Mouse (Mus musculus) intestine, postnatal 0 days (tissue): Measurements from ENCODE around the gene Cep131. TPM values are rescaled to one million over a fixed set of nuclear protein-coding genes. Genes with fewer than 3 reads are reported as not detected.

Experiments
- ATAC-seq: fragments of 200-750 bp; cut with Nextera tagmentation; 2 replicates; pipeline ENCODE4 v1.8.0; 2017; ENCODE audit warnings: mild to moderate bottlenecking, moderate TSS enrichment, moderate library complexity
- H3K27ac ChIP-seq: fragments of 300-500 bp; sonication (generic); 2 replicates; pipeline ENCODE4 v1.5.1; 2014; ENCODE audit warnings: mild to moderate bottlenecking, low read depth, low read length, moderate library complexity
- H3K27me3 ChIP-seq: fragments of 300-500 bp; sonication (generic); replicated peaks from 2 replicates; pipeline ENCODE4 v1.6.1; 2014; ENCODE audit warnings: low read length, mixed read lengths; ENCODE audit not compliant: control insufficient read depth, insufficient read depth
- H3K36me3 ChIP-seq: fragments of 300-500 bp; sonication (generic); 2 replicates; pipeline ENCODE4 v1.6.1; 2014; ENCODE audit warnings: mild to moderate bottlenecking, moderate library complexity; ENCODE audit not compliant: control insufficient read depth, insufficient read depth
- H3K4me1 ChIP-seq: fragments of 300-500 bp; sonication (generic); replicated peaks from 2 replicates; pipeline ENCODE4 v1.6.1; 2014; ENCODE audit warnings: antibody characterized with exemption, low read length, mixed read lengths; ENCODE audit not compliant: control insufficient read depth, insufficient read depth
- H3K4me2 ChIP-seq: fragments of 300-500 bp; sonication (generic); replicated peaks from 2 replicates; pipeline ENCODE4 v1.6.1; 2014; ENCODE audit warnings: low read depth, mild to moderate bottlenecking, moderate library complexity
- H3K4me3 ChIP-seq: fragments of 300-500 bp; sonication (generic); 2 replicates; pipeline ENCODE4 v1.5.1; 2014; ENCODE audit warnings: low read depth, low read length
- H3K9ac ChIP-seq: fragments of 300-500 bp; sonication (generic); 2 replicates; pipeline ENCODE4 v1.6.1; 2014; ENCODE audit warnings: mild to moderate bottlenecking, low read depth, low read length
- H3K9me3 ChIP-seq: fragments of 300-500 bp; sonication (generic); 2 replicates; pipeline ENCODE4 v1.6.1; 2016; ENCODE audit warnings: mixed run types; ENCODE audit not compliant: control insufficient read depth
- CTCF ChIP-seq: sonication (generic); IDR thresholded peaks from 2 replicates; pipeline ENCODE4 v1.5.1; 2016; ENCODE audit warnings: low read depth, mild to moderate bottlenecking, control low read depth, antibody characterized with exemption, moderate library complexity
- WGBS: fragments of 180-500 bp; shearing (Covaris S2); extraction: QIAGEN DNeasy Blood & Tissue Kit; methylation state at CpG from one replicate; pipeline ENCODE4 v1.1.7; 2014; 5-methylcytosine and 5-hydroxymethylcytosine counted together
- polyA plus RNA-seq: library from polyadenylated mRNA; unstranded; fragments of >200 nt; fragmentation: Nextera tagmentation; extraction: Ambion mirVana; gene quantifications from 2 replicates; pipeline ENCODE4 v1.2.1, GENCODE M21; 2015

Gene Cep131
- polyA plus RNA-seq, 1 experiment from 2014 or later: 4.8 TPM

- H3K4me1 ChIP-seq: no peaks in the 10 kb centered on the region
- no peak overlapping the region for H3K4me3 ChIP-seq
- H3K36me3 ChIP-seq: no peaks in the 10 kb centered on the region
- H3K9ac ChIP-seq: no peak overlapping the region
- H3K9me3 ChIP-seq: no peaks in the 10 kb centered on the region
- no peak overlapping the region for H3K4me2 ChIP-seq
- TF ChIP-seq CTCF: no peak
- H3K27me3 ChIP-seq: peaks cover 6% of the 10 kb centered on the region; the same call in 1 of the 2 replicates
- peak; percentile 47; the same call in 1 of the 2 replicates for ATAC-seq
- H3K27ac ChIP-seq: peak overlapping the region; percentile 15; the same call in 1 of the 2 replicates
- 62% methylated on average over 13 of the region's 13 CpGs for WGBS
Measured at GRCm38 (mm10) chr11:120041191-120042123, 45.2 kb downstream of the Cep131 start.

- Histone ChIP-seq H3K9ac (no peak overlapping the region), H3K4me2 (no peak overlapping the region), H3K36me3 (no peaks in the 10 kb centered on the region), H3K4me1 (no peaks in the 10 kb centered on the region), H3K27ac (no peak overlapping the region), H3K27me3 (no peaks in the 10 kb centered on the region), H3K4me3 (no peak overlapping the region), H3K9me3 (no peaks in the 10 kb centered on the region)
- no peak for ATAC-seq
- peak; percentile 24; the same call in 1 of the 2 replicates for TF ChIP-seq CTCF
- 60% methylated on average over 8 of the region's 8 CpGs for WGBS
Measured at GRCm38 (mm10) chr11:120040440-120040839, 46.2 kb downstream of the Cep131 start.

- Histone ChIP-seq H3K4me3 (no peak overlapping the region), H3K27me3 (no peaks in the 10 kb centered on the region), H3K9ac (no peak overlapping the region), H3K36me3 (no peaks in the 10 kb centered on the region), H3K4me1 (no peaks in the 10 kb centered on the region), H3K4me2 (no peak overlapping the region), H3K27ac (no peak overlapping the region), H3K9me3 (no peaks in the 10 kb centered on the region)
- WGBS: 51% methylated on average over 4 of the region's 4 CpGs
- TF ChIP-seq CTCF: no peak
- no peak for ATAC-seq
Measured at GRCm38 (mm10) chr11:120039581-120039980, 47.0 kb downstream of the Cep131 start.

- H3K4me1 ChIP-seq: 0 out of 2 replicates have a peak, but pooled peaks cover 3% of the 10 kb centered on the region
- H3K4me3 ChIP-seq: no peak overlapping the region
- no peak overlapping the region for H3K9ac ChIP-seq
- no peak for ATAC-seq
- WGBS: 66% methylated on average over 5 of the region's 5 CpGs
- H3K27me3 ChIP-seq: no peaks in the 10 kb centered on the region
- H3K27ac ChIP-seq: no peak overlapping the region
- no peak overlapping the region for H3K4me2 ChIP-seq
- TF ChIP-seq CTCF: no peak
- H3K36me3 ChIP-seq: no peaks in the 10 kb centered on the region
- H3K9me3 ChIP-seq: no peaks in the 10 kb centered on the region
Measured at GRCm38 (mm10) chr11:120034762-120035161, 51.9 kb downstream of the Cep131 start.

GRCm38 (mm10) chr11:120034306-120034705, 52.3 kb downstream of the Cep131 start:
- 34% methylated on average over 3 of the region's 3 CpGs for WGBS
- no peak for ATAC-seq
- no peak overlapping the region for H3K27ac ChIP-seq
- TF ChIP-seq CTCF: no peak
- no peak overlapping the region for H3K4me2 ChIP-seq
- H3K27me3 ChIP-seq: no peaks in the 10 kb centered on the region
- no peaks in the 10 kb centered on the region for H3K9me3 ChIP-seq
- 0 out of 2 replicates have a peak, but pooled peaks cover 3% of the 10 kb centered on the region for H3K4me1 ChIP-seq
- H3K9ac ChIP-seq: no peak overlapping the region
- H3K4me3 ChIP-seq: no peak overlapping the region
- no peaks in the 10 kb centered on the region for H3K36me3 ChIP-seq

- H3K4me3 ChIP-seq: no peak overlapping the region
- H3K27me3 ChIP-seq: no peaks in the 10 kb centered on the region
- no peak overlapping the region for H3K27ac ChIP-seq
- 78% methylated on average over 3 of the region's 3 CpGs for WGBS
- H3K9ac ChIP-seq: no peak overlapping the region
- no peak for ATAC-seq
- no peaks in the 10 kb centered on the region for H3K36me3 ChIP-seq
- H3K9me3 ChIP-seq: no peaks in the 10 kb centered on the region
- no peak overlapping the region for H3K4me2 ChIP-seq
- no peak for TF ChIP-seq CTCF
- H3K4me1 ChIP-seq: 0 out of 2 replicates have a peak, but pooled peaks cover 3% of the 10 kb centered on the region
Measured at GRCm38 (mm10) chr11:120033473-120033872, 53.2 kb downstream of the Cep131 start.
